Comparison of ENCODE assay signal across 8 mouse cellular contexts in genomic region chr5:134571730-134572507, GRCm38 (mm10). TPM values are rescaled to one million over a fixed set of nuclear protein-coding genes. Genes with fewer than 3 reads are reported as not detected.
DNase-seq lines count a peak whose midpoint lies in the region; ATAC-seq and TF ChIP-seq lines count a peak whose summit lies in the region.

No protein-coding gene starts in this region.

- peak overlapping the region; percentile 15 for H3K9ac ChIP-seq in embryonic facial prominence, embryonic 15.5 days

- H3K27ac ChIP-seq in gastrocnemius, adult 2 months: peak overlapping the region; percentile 83
- H3K27ac ChIP-seq in embryonic facial prominence, embryonic 15.5 days (replicated peaks): peak overlapping the region; percentile 91

- peak overlapping the region; percentile 87 for H3K4me3 ChIP-seq in gastrocnemius, adult 2 months
- H3K4me3 ChIP-seq in embryonic facial prominence, embryonic 15.5 days (replicated peaks): peak overlapping the region; percentile 54
- H3K4me3 ChIP-seq in megakaryocyte, embryonic 14.5 days (replicated peaks): peak overlapping the region; percentile 90

- under 1% methylated on average over 23 of the region's 23 CpGs for WGBS in embryonic facial prominence, embryonic 15.5 days

- H3K27me3 ChIP-seq in embryonic facial prominence, embryonic 15.5 days: no peaks in the 10 kb centered on the region
- H3K27me3 ChIP-seq in megakaryocyte, embryonic 14.5 days (replicated peaks): no peaks in the 10 kb centered on the region

- H3K4me2 ChIP-seq in embryonic facial prominence, embryonic 15.5 days (replicated peaks): peak overlapping the region; percentile 82

- H3K4me1 ChIP-seq in embryonic facial prominence, embryonic 15.5 days: peaks cover 30% of the 10 kb centered on the region
- peaks cover 39% of the 10 kb centered on the region for H3K4me1 ChIP-seq in megakaryocyte, embryonic 14.5 days

- H3K9me3 ChIP-seq in embryonic facial prominence, embryonic 15.5 days (replicated peaks): no peaks in the 10 kb centered on the region
- peaks cover 2% of the 10 kb centered on the region; the same call in 1 of the 2 replicates for H3K9me3 ChIP-seq in megakaryocyte, embryonic 14.5 days

- peak; percentile 64 for ATAC-seq in embryonic facial prominence, embryonic 15.5 days (ENCODE audit: insufficient number of reproducible peaks, low FRiP score, low TSS enrichment, low read depth)

- TF ChIP-seq CTCF in gastrocnemius, adult 2 months (IDR thresholded peaks at IDR 0.05): no peak

- no peaks in the 10 kb centered on the region for H3K36me3 ChIP-seq in embryonic facial prominence, embryonic 15.5 days
- H3K36me3 ChIP-seq in megakaryocyte, embryonic 14.5 days (replicated peaks; ENCODE audit: low read length): no peaks in the 10 kb centered on the region

- DNase-seq in gastrocnemius, adult 2 months: peak; percentile 43
- DNase-seq in gastrocnemius, adult 8-10 months (ENCODE audit: low spot score in 2 of 2): no peak
- DNase-seq in adrenal gland, adult 2 months: peak; percentile 80
- DNase-seq in heart, postnatal 4 days: peak; percentile 44
- DNase-seq in left cerebral cortex, postnatal 25 days (ENCODE audit: low spot score in 2 of 2): peak; percentile 32 to 64
- peak; percentile 53 to 61 for DNase-seq in spleen, postnatal 36 days (ENCODE audit: low spot score in 2 of 2)

- intact Hi-C loops in gastrocnemius, adult 2 months (cut with DNase I): loop anchor here (1.0 kb wide), 1 partner anchor 17 kb away; no protein-coding TSS in a partner anchor
- intact Hi-C loops in left cerebral cortex, postnatal 25 days (cut with DNase I): loop anchor here (1.0 kb wide), 1 partner anchor 20 kb away; the partner anchor contains the start of gene Clip2

RNA-seq across cellular contexts. Expression of gene Rfc2, which starts 9.2 kb away (rescaled TPM):
- total RNA-seq in gastrocnemius, adult 2 months (2021): 10 to 100 TPM; 18.3 to 19.8 TPM
- total RNA-seq in gastrocnemius, adult 8-10 months (2022): 10 to 100 TPM; 16.0 to 23.8 (median 19.5) TPM
- total RNA-seq in adrenal gland, adult 2 months (2021): 10 to 100 TPM; 40.0 to 48.4 TPM
- polyA plus RNA-seq in adrenal gland, adult 2 months (2012; rRNA removed): 25.2 and 29.5 TPM in 2 replicates
- polyA plus RNA-seq in embryonic facial prominence, embryonic 15.5 days (2015; fragmentation: Nextera tagmentation; extraction: Ambion mirVana): 234 and 238 TPM in 2 replicates
- 10 to 100 TPM; 75.2 to 78.2 TPM for total RNA-seq in heart, postnatal 4 days (2021)
- total RNA-seq in left cerebral cortex, postnatal 25 days (2021): 10 to 100 TPM; 56.1 to 61.2 TPM
- polyA plus RNA-seq in megakaryocyte, embryonic 14.5 days (2012; ENCODE audit: insufficient read depth, low replicate concordance): 9.1 and 35.0 TPM in 2 replicates

RNA-seq across cellular contexts. Expression of gene Syna, which starts 11.9 kb away (rescaled TPM):
- total RNA-seq in gastrocnemius, adult 2 months (2021): not detected
- not detected for total RNA-seq in gastrocnemius, adult 8-10 months (2022)
- not detected for total RNA-seq in adrenal gland, adult 2 months (2021)
- 0.04 TPM in 1 of 2 replicates, not detected in the other for polyA plus RNA-seq in adrenal gland, adult 2 months (2012; rRNA removed)
- 0.26 and 0.41 TPM in 2 replicates for polyA plus RNA-seq in embryonic facial prominence, embryonic 15.5 days (2015; fragmentation: Nextera tagmentation; extraction: Ambion mirVana)
- not detected for total RNA-seq in heart, postnatal 4 days (2021)
- under 1 TPM; 0.16 to 0.23 TPM for total RNA-seq in left cerebral cortex, postnatal 25 days (2021)
- polyA plus RNA-seq in megakaryocyte, embryonic 14.5 days (2012; ENCODE audit: insufficient read depth, low replicate concordance): not detected in 2 replicates

RNA-seq across cellular contexts. Expression of gene Clip2, which starts 19.7 kb away (rescaled TPM):
- total RNA-seq in gastrocnemius, adult 2 months (2021): 1 to 10 TPM; 3.0 to 4.2 TPM
- total RNA-seq in gastrocnemius, adult 8-10 months (2022): 1 to 10 TPM; 1.4 to 2.1 (median 1.9) TPM
- total RNA-seq in adrenal gland, adult 2 months (2021): 10 to 100 TPM; 13.3 to 21.5 TPM
- polyA plus RNA-seq in adrenal gland, adult 2 months (2012; rRNA removed): 15.1 and 16.8 TPM in 2 replicates
- polyA plus RNA-seq in embryonic facial prominence, embryonic 15.5 days (2015; fragmentation: Nextera tagmentation; extraction: Ambion mirVana): 4.3 and 4.4 TPM in 2 replicates
- 10 to 100 TPM; 13.0 to 14.2 TPM for total RNA-seq in heart, postnatal 4 days (2021)
- total RNA-seq in left cerebral cortex, postnatal 25 days (2021): 100 to 1,000 TPM; 106 to 120 TPM
- 32.0 and 86.2 TPM in 2 replicates for polyA plus RNA-seq in megakaryocyte, embryonic 14.5 days (2012; ENCODE audit: insufficient read depth, low replicate concordance)

RNA-seq across cellular contexts. Expression of gene Lat2, which starts 42.9 kb away (rescaled TPM):
- total RNA-seq in gastrocnemius, adult 2 months (2021): 1 to 10 TPM in 1 of 2 experiments, under 1 TPM in 1; 0.87 to 1.2 TPM
- 1 to 10 TPM in 1 of 4 experiments, under 1 TPM in 2, not detected in 1; 0.59 to 1.9 (median 0.88) TPM for total RNA-seq in gastrocnemius, adult 8-10 months (2022)
- total RNA-seq in adrenal gland, adult 2 months (2021): 1 to 10 TPM; 2.8 to 6.3 TPM
- polyA plus RNA-seq in adrenal gland, adult 2 months (2012; rRNA removed): 1.9 and 2.7 TPM in 2 replicates
- polyA plus RNA-seq in embryonic facial prominence, embryonic 15.5 days (2015; fragmentation: Nextera tagmentation; extraction: Ambion mirVana): 4.6 and 6.7 TPM in 2 replicates
- total RNA-seq in heart, postnatal 4 days (2021): 1 to 10 TPM; 2.9 to 4.3 TPM
- 1 to 10 TPM; 1.5 to 4.2 TPM for total RNA-seq in left cerebral cortex, postnatal 25 days (2021)
- 16.9 and 67.9 TPM in 2 replicates for polyA plus RNA-seq in megakaryocyte, embryonic 14.5 days (2012; ENCODE audit: insufficient read depth, low replicate concordance)

Comparison
In these comparisons a context has a peak if more than half of its experiments do, and no peak if none do; other contexts are left out.
1. DNase-seq: peak in gastrocnemius, adult 2 months (single experiment), adrenal gland, adult 2 months (single experiment), heart, postnatal 4 days (single experiment), left cerebral cortex, postnatal 25 days (2 of 2) and spleen, postnatal 36 days (2 of 2); none in gastrocnemius, adult 8-10 months (0 of 2).
2. RNA of gene Clip2, which starts 19.7 kb away (total RNA-seq): 106 to 120 TPM in left cerebral cortex, postnatal 25 days; 13.3 to 21.5 TPM in adrenal gland, adult 2 months, 13.0 to 14.2 TPM in heart, postnatal 4 days, 3.0 to 4.2 TPM in gastrocnemius, adult 2 months and 1.4 to 2.1 TPM in gastrocnemius, adult 8-10 months; every median in the first group is over 4 times any median in the second.
3. Peak in every context shown above with its lines, with median percentiles within 50 percentile points of each other: H3K4me3 ChIP-seq.